Mouse (Mus musculus) olfactory bulb, adult 2 months (tissue): ENCODE results near the gene Rnd2.

ENCODE experiments used
- CTCF ChIP-seq: fragments of 200-500 bp; IDR thresholded peaks from 2 replicates; pipeline ENCODE4 v1.5.1; 2012; ENCODE audit warnings: low read depth, mild to moderate bottlenecking, low read length, moderate library complexity; ENCODE audit not compliant: insufficient read depth
- POLR2A ChIP-seq: fragments of 200-500 bp; IDR thresholded peaks from 2 replicates; pipeline ENCODE4 v1.6.1; 2012; ENCODE audit warnings: mild to moderate bottlenecking, low read depth, low read length, moderate library complexity; ENCODE audit not compliant: insufficient read depth

- TF ChIP-seq POLR2A (no peak), CTCF (no peak)
These were observed 42.3 kb downstream of the Rnd2 start for GRCm38 (mm10) chr11:101507090-101507489.
